In the genomic region with DNA sequence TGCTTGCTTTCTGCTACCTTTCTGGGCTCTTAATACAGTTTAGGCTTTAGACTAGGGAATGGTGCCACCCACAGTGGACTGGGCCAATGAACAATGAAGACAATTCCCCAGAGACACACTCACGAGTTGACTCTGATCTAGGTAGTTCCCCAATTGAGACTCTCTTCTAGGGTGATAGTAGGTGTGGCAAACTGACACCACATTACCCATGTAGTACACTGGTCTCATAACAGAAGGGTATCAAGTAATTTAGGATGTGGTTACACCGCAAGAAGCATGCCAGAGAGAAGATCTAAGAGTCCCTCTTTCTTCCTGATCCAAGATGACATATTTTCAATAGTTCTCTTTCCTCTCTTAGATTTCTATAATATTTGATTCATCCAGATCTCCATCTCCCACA, we compare ENCODE assay signal across 25 mouse cellular contexts.
"Had no signal": no experiment of that assay in that cellular context is flagged by ENCODE, and none has a peak within 500 bp of the region (broad histone marks: within the 10 kb centered on the region; RNA-seq: fewer than 3 reads in every experiment).

No protein-coding gene starts in this region.

- DNase-seq: gastrocnemius, postnatal 25 days; heart, adult 18-20 months; heart, postnatal 10 days; heart, postnatal 4 days; kidney, adult 11 months; kidney, adult 2 months; kidney, adult 9 months; kidney, postnatal 14 days; kidney, postnatal 36 days; liver; liver, embryonic 13.5 days had no signal

- H3K27me3 ChIP-seq: heart, embryonic 12.5 days; hindbrain, embryonic 12.5 days; kidney, embryonic 15.5 days; limb, embryonic 12.5 days; liver, embryonic 13.5 days had no signal

- H3K4me2 ChIP-seq: heart, embryonic 12.5 days; hindbrain, embryonic 12.5 days; hindbrain, embryonic 14.5 days; kidney, embryonic 15.5 days; limb, embryonic 12.5 days; liver, embryonic 11.5 days; liver, embryonic 13.5 days had no signal

- H3K4me3 ChIP-seq: heart, embryonic 10.5 days; heart, embryonic 12.5 days; hindbrain, embryonic 10.5 days; hindbrain, embryonic 12.5 days; kidney, embryonic 15.5 days; layer of hippocampus, adult 2 months; left cerebral cortex, adult 2 months; limb, embryonic 10.5 days; limb, embryonic 12.5 days; liver, embryonic 13.5 days had no signal

- H3K36me3 ChIP-seq: heart, embryonic 10.5 days; heart, embryonic 12.5 days; hindbrain, embryonic 10.5 days; hindbrain, embryonic 12.5 days; kidney, embryonic 15.5 days; limb, embryonic 10.5 days; limb, embryonic 12.5 days; liver, embryonic 13.5 days had no signal

- H3K9me3 ChIP-seq: heart, embryonic 10.5 days; heart, embryonic 12.5 days; hindbrain, embryonic 10.5 days; hindbrain, embryonic 12.5 days; kidney, embryonic 15.5 days; limb, embryonic 10.5 days; limb, embryonic 12.5 days; liver, embryonic 13.5 days had no signal

- ATAC-seq: hindbrain, embryonic 16.5 days; intestine, embryonic 16.5 days had no signal

- H3K4me1 ChIP-seq: hindbrain, embryonic 10.5 days; hindbrain, embryonic 12.5 days; kidney, embryonic 15.5 days; limb, embryonic 10.5 days; limb, embryonic 12.5 days; liver, embryonic 13.5 days had no signal

- H3K27ac ChIP-seq: heart, embryonic 10.5 days; hindbrain, embryonic 10.5 days; hindbrain, embryonic 12.5 days; hindbrain, embryonic 14.5 days; kidney, embryonic 15.5 days; kidney, postnatal 0 days; layer of hippocampus, adult 2 months; left cerebral cortex, adult 2 months; limb, embryonic 10.5 days; limb, embryonic 12.5 days; liver, embryonic 13.5 days had no signal

- H3K9ac ChIP-seq: heart, embryonic 12.5 days; hindbrain, embryonic 12.5 days; hindbrain, embryonic 14.5 days; kidney, embryonic 15.5 days; limb, embryonic 12.5 days; liver, embryonic 13.5 days had no signal
